Mouse (Mus musculus) mouse embryonic stem cell (cell line): ENCODE measurements around the gene Celf2.

Source experiments
- in situ Hi-C, 2 experiments: fragments of 300-500 bp; cut with MboI; formaldehyde crosslinking; loops; 1 replicate in 1 of 2; 3 replicates in 1 of 2; pipeline ENCODE4 v1.14.3; 2019 to 2020; ENCODE audit warnings: low sequenced_read_pairs in 2 of 2, low pct_unique_long_range_greater_than_20kb in 1 of 2, mixed read lengths in 1 of 2; ENCODE audit not compliant: unreplicated experiment in 1 of 2

Celf2 gene

DNA sequence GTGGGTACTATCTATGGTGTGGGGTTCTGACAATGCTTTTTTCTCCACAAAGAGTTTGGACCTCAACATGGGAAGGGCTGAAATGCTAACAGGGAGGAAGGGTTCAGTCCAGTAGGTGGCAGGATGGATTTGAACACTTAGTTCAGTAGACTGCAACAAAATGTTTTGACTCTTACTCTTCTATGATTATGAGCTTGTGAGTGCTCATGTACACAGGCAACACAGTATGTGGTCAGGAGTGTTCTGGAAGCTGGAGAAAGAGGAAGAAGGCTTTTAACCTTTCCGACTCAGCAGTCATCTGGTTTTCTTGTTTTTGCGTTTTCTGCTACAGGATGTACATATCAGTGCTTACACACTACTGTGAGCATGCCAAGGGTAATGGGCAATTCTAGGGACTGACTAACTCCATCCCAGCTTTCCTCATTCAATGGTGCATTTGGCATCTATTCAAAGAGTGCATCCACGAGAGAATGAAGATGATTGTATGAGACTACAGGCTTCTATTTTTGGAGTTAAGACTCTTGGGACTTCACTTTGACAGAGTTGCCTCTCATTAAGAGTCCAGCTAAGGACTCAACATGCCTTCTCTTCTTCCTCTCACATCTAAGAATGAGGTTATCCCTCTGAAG is 867.0 kb downstream of the Celf2 start:
- in situ Hi-C loops: no loop called here

DNA sequence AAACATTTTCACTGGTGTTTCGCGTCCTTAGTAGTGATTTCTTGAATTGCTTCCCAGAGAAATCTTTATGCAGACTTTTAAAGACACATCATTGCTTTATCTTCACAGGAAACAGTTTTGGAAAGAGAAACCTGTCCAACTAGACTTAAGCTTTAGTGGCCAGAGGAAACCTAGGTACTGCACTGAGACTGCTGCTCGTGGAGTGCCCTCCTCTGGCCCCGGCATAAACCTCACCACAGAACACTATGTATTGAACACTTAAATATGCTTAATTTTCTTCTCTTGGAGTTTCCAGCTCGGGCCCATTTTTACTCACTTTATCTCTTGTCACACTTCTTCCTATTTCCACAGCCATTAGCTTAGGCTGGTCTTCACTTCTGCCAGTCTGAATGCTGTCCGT is 870.0 kb downstream of the Celf2 start:
- in situ Hi-C loops: no loop called here

DNA sequence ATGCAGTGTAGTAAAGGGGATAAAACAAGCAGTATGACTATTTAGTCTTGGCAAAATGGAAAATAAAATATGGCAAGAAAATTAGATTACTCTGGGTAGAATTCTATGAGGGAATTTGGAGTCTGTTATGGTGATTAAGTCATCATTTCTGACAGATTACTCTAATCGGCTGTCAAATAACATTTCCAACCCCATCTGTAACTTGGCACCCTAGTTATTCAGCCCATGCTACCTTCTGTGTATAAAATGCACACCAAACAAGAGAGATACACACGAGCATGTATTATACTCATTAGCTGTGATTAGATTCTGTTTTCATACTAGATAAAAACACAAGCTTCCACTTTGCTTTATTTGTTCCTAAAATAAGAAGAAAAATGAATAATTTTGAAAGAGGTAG is 872.2 kb downstream of the Celf2 start:
- in situ Hi-C loops: no loop called here

DNA sequence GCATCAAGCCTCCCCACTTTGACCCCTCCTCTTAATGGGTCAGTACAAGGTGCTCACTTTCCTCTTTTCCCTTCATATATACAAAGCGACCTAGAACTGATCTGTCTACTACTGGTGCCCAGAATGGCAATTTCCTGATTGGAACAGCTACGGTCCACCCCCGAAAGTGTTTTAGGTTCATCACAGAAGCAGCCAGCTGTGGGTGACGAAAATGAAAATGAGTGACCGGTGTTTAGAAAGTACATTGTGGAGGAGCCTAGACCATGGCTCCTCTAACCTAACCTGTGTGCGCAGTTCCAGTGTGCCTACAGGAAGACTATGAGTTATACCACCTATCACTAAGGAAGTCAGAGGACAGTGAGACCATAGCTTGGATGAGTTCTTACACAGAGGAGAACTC is 874.5 kb downstream of the Celf2 start:
- in situ Hi-C loops: no loop called here

DNA sequence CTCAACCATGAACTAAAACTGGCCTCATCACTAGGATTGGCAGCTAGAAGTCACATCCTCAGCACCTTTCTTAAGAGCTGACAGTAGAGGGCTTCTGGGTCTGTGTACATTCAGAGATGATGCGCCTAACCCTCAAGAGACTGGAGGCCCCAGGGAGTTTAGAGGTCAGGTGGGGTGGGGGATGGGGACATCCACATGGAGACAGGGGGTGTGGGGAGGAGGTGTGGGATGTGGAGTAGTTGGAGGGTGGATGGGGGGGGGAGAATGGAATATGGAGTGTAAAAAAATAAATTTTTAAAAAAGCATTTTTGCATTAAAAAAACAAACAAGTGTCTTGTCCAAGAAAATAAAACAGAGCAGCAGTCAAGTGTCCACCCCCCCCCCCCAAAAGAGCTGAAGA is 876.2 kb downstream of the Celf2 start:
- in situ Hi-C loops: no loop called here

DNA sequence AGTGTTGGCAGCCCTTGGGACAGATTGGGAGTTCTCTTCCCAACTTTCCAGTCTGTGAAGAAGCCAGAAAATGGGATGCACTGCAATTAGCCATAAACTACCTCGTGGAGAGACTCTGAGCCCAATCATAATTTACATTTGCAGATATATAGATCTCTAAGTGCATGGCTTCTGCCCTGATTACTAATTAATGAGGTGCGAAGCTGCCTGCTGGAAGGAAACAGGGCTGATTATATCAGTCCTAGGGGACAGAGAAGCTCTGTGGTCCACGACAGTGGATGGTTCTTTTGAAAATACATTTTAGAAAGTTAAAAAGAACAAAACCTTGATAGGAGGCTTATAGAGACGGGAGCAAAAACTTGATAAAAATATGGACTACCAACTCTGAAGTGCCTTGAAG is 885.6 kb downstream of the Celf2 start:
- in situ Hi-C loops: no loop called here

DNA sequence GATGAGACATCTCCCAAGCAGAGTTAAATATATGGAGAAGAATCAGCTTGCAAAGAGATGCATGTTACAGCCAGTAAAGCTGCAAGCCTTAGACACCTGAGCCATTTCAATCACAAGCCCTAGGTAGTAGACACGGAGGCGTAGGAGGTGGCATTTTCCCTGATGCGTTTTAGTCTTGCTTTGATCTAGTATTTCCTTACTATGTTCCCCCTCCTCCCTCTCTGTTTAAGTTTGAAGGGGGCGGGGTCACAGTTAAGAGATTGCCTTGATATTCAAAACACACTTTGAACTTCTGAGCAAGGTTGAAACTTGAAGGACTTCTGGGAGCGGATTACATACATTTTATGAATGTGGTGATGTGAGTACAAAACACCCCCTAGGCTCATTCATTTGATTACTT is 887.3 kb downstream of the Celf2 start:
- in situ Hi-C loops: no loop called here

DNA sequence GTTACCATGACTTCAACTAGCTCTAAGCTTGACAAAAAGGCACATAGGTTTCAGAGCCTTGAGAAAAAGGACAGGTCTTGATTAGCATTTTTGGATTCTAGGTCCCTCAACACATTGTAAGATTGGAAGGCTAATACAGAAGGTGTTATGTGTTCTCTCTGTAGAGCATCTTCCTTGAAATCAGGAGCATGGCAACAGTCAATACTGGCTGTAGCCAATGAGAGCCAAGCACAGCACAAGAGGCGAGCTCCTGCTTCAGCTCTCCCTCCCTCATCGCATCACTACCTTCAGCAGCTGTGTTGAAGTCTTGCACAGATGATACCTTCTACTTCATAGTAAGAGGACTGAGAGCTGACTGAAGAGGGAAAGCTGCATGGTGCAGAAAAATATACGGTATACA is 890.5 kb downstream of the Celf2 start:
- in situ Hi-C loops: no loop called here

DNA sequence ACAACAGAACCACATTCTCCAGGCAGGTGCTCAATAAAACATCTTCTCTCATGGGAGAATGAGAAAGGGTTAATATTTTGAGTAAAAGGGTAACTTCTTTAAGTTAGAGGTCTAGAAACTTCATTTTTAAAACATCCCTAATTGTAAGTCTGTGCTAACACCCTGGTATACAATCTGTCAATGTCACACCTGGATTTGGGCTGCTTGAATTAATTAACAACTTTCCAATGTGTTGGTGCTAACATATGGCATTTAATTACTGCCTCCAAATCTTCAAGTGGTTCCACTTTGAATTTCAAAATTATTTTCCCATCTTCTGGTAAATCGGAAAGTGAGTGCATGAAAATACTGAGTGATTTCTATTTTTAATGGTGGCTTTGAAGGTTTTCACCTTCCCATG is 890.9 kb downstream of the Celf2 start:
- in situ Hi-C loops: no loop called here

DNA sequence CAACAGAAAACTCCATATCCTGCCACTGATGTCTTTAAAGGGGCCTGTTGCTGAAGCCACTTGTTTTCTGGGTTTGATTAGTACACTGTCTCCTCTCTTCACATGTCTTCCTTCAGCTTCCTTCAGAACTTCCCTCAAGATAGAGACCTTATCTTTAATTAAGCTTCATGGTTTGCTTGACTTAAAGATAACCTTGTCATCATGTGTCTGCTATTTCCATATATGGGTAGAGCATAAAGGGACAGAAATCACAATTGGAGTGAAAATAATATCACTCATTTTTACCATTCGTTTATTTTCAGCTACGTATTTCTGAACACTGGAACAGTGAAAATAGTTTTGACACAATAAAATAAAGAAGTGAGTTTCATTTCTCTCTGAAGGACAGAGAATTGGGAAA is 905.0 kb downstream of the Celf2 start:
- in situ Hi-C loops: no loop called here

DNA sequence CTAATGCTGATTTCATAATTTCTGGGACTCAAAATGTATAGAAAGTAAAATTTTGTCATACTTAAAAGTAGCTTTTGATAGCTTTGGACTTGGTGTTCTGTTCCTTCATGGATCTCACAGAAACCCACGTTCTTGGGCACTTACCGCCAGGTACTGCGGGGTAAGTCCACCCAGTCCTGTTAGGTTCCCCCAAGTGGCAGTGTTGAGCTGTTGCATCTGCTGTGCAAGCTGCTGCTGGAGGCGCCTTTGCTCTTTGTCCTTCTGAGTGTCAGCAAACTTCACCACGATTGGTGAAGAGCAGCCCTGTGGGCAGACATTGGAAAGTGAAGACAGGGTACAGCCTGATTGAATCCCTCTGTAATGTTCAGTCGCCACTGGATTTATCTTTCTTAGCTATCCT is 905.5 kb downstream of the Celf2 start:
- in situ Hi-C loops: no loop called here

DNA sequence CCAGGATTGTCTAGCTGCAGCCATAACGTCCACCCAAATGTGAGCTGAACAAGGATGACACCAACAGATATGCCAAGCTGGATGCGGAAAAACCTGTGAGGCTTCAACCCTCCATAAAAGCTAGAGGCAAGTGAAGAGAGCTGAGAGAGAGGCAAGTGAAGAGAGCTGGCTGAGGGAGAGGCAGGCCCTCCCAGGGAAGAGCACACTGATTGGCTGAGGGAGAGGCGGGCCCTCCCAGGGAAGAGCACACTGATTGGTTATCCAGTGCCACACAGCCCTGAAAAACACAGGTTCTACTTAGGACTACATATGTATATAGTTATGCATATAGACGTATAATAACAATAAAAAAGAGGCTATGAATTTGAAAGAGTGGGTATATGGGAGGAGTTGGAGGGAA is 907.2 kb downstream of the Celf2 start:
- in situ Hi-C loops: no loop called here

DNA sequence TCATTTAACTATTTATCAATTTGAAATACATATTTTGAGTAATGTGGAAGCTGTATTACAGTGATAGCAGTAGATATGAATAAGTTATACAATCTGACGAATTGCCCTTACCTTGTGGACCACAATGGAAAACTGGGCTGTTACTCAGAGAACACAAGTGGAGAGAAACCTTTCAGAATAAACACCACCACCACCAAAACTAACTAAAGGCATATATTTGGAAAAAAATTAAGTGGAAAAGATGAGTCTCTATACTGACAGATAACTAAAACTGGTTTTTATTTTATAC is 910.5 kb downstream of the Celf2 start:
- in situ Hi-C loops: no loop called here

DNA sequence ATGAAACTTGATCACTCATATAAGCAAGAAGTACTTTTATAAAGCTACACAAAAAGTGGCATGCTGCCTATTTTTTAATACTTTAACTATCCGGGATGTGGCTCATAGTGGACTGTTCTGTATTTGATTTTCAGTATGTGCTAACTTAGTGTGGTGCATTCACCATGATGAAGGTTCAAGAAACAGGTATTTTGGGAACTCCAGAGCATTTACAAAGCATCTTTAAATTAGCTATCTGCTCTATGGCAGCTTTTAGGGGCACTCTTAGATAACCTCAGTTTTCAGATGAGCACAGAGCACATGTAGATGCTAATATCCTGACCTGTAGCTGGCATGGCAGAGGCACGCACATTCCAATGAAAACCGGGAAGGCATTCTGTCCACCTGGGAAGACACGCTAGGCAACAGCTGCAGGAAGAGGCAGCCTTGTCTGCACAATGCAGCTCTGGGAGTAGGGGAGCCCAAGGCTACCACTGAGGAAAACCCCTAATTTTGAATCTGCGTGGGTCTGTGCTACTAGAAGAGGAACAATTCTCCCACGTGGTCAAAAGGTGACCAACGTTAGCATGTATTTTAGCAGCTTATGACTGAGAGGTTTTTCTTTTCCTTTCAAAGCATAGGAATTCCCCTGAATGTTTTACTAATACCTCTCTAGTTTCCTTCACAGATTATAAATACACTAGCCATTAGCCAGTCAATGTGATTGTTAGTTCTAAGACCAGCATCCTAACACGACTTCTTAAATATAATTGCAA is 911.1 kb downstream of the Celf2 start:
- in situ Hi-C loops: no loop called here

DNA sequence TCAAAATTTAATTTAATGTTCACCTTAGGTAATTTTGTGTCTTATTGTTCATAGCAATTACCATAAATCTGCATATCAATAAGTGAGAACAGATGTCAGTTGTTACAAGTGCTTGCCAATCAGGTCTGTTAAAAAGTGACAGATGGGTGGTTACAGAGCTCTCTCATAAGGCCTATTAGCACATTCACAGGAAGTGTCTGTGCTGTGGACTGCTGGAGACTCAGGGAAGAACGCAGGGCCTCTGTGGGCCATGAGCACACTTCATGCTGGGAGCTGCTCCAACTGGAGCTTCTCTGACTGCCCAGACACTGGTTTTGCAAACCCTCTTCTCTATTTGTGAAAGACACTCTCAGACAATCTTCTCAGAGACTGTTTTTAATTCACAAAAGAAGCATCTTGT is 914.6 kb downstream of the Celf2 start:
- in situ Hi-C loops: no loop called here

DNA sequence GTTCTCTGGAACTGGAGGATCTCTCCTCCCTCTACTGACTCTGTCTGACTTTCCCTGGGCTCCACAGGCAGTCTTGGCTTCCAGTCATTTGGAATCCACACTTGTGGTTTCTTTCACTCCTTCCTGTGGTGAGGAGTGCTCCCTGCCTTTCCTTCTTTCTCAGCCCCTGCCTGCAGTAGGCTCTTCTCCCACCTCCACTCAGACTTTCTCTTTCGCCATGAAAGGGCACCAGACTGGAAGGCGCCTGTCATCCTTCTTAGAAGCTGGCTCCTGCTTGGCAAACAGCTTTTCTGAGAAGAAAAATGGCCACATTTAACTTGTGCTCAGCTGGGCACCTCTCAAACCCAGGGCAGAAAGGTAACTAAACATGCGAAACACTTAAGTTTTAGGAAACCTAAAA is 915.2 kb downstream of the Celf2 start:
- in situ Hi-C loops: no loop called here

DNA sequence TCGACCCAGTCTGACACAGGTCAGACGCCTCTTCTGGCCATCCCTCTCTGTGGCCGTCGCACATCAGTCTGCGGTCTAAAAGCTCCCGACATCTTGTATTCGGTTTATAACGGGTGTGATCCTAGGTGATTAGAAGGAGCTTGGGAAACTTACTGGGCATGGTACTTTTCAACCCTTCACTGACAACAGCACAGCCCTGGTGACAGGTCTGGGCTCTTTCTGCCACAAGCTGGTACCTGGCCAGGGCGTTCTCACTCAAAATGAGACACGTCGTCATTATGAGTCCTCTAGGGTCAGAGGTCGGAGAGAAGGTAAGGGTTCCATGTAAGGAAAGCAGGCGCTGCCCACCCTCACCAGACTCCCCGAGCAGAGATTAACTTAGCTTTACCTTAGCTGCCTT is 915.6 kb downstream of the Celf2 start:
- in situ Hi-C loops: no loop called here

DNA sequence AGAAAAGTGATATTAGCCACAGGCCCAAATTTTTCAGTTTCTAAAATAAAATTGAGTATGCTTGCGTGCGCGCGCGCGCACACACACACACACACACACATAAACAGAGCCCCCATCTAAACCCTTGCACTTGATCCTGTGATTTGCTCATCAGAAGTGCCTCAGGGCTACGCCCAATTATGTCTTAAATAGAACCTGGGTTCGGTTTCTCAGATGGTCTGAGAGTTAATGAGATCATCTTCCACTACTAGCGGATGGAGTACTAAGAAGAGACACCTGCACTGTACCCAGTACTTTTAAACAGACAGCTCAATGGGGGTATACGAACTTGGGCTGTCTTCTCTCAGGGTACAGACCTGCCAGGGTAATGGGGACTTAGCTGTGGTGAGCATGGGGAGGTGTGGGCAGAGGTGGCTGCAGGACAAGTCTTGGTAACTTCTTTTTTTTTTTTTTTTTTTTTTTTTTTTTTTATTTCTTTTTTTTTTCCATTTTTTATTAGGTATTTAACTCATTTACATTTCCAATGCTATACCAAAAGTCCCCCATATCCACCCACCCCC is 923.2 kb downstream of the Celf2 start:
- in situ Hi-C loops: no loop called here

DNA sequence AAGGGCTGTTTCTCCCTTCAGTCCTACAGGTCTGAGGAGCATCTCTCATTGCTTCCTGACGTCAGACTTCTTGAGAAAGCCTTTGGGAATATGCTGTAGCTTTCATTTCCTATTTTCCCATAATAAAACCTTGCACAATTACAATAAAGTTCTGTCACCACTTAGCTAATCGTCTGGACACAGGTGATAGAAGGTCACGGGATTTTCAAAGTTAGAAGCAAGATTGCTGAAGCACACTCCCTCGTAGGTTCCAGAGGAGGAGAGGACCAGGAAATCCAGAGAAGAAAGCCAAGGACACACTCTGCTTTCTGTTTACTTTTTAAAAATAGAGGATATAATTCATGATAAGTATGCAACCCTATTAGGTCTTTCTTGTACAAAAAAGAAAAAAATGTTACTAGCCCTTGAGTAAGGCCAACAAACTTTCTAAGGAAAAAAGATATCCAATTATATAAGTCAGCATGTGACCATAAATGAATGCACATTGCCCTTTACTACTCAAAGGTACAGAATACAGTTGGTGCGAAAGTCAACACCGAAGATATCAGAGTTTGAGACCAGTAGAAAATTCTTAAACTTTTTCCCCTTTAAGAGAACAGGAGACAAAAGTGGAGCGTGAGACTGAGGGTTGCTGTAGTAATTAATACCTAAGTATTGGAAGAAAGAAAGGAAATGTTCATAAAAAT is 924.2 kb downstream of the Celf2 start:
- in situ Hi-C loops: no loop called here

DNA sequence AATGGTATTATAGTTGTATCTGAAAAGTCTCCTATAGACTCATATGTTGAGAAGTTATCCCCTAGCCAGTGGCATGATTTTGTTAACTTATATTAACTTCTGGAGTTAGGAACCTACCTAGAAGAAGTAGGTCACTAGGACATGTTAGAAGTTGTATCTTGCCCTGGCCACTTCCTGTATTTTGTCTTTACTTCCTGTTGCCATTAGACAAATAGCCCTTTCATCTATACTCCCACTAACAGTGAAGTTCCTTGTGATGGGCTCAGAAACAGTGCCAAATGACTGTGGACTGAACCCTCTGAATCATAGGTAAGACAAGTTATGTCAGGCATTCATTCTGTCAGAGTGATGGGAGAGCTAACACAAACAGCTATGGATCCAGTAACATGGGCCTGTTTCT is 926.7 kb downstream of the Celf2 start:
- in situ Hi-C loops: no loop called here
